Mouse (Mus musculus) liver, adult (tissue): ENCODE measurements around the gene Gatb.

ENCODE experiments used
- GATA4 ChIP-seq: IDR thresholded peaks from 2 replicates; pipeline ENCODE4 v1.6.1; 2014; ENCODE audit warnings: mild to moderate bottlenecking, low read length; ENCODE audit not compliant: insufficient replicate concordance

The Gatb gene

GRCm38 (mm10) chr3:85703141-85703882, 129.4 kb downstream of the Gatb start:
- TF ChIP-seq GATA4: no peak
